Mouse (Mus musculus): ENCODE measurements around the gene Hprt.
"Not testable (repeated sequence)": the region's sequence is repeated elsewhere in the genome, so short reads cannot be mapped to it uniquely, and the experiment has no call there.

Gene Hprt

DNA sequence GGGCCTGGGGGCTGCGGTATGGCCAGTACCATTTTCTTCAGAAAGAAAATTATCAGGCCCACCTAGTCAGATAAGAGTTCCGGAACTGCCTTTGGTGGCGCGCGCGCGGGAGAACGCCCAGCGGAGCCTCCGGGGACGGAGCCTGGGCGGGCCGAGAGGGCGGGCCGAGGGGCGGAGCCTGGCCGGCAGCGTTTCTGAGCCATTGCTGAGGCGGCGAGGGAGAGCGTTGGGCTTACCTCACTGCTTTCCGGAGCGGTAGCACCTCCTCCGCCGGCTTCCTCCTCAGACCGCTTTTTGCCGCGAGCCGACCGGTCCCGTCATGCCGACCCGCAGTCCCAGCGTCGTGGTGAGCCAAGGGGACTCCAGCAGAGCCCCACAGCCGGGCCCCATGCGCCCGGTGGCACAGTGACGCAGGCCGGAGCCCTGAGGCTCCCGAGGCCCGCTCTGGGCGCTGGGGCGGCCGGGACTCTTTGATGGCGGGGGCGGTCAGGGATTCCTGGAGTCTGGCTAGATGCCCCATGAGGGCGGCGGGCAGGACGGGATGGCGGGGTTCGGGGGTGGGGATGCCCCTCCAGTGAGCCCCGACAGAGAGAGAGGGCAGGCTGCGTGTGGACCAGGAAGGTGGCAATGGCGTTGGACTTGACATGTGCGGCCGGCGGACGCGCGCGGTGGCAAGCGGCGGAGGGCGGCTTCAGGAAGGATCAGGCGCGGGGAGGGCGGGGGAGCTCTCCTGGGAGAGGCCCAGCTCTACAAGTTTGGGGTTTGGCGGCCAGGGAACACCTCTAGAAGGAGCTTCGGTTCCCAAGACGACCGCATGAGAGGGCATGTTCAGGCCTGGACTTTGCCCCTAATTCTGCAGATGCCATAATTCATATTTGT lies at the start of gene Hprt:
TSS of gene Hprt (plus strand) at position 233 of the 879 bp plus-strand sequence.
- peak; percentile 93 for DNase-seq

DNA sequence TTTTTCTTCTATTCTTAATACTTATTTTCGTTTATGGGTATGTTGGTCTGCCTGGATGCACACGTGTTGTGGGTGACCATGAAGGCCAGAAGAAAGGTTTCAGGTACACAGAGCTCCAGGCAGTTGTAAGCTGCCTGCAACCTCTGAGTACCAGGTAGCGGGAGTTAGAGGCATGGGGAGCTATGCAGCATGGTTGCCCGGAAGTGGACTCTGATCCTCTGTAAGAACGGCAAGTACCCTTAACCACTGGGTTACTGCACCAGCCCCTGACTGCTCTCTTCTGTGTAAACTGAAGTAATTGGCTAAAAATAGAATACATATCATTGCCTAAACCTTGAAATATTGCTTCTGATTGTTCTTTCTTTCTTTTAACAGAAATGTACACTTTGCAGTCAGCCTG lies 42.4 kb upstream of the Hprt start:
- DNase-seq, result no peak

DNA sequence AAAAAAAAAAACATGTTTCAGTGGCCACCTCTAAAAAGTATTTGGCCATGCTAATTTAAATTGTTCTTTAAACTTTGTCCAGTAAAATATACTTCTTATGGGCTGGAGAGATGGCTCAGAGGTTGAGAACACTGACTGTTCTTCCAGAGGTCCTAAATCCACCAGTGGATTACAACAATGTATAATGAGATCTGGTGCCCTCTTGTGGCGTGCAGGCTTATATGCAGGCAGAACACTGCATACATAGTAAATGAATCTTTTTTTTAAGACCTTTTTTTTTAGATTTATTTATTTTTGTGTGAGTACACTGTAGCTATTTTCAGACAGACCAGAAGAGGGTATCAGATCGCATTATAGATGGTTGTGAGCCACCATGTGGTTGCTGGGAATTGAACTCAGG lies 38.2 kb upstream of the Hprt start:
- DNase-seq, result peak; percentile 30

DNA sequence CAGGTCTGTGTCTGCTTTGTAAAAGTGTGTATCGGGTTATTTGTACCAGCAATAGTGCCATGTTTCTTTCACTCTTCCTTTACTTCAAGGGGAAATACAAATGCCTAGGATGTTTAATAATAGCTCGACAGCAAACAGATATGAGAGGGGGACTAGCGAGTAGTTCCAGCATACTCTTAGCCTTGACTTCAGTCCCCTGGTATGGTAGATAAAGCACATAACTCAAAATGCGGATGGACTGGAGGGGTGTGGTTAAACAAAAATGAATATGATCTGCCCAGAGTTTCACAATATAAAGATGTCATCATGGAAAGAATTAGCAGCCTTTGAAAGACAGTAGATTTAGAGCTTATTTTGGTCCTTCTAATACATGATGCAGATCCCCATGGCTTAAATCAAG lies 31.0 kb upstream of the Hprt start:
- no peak for DNase-seq

DNA sequence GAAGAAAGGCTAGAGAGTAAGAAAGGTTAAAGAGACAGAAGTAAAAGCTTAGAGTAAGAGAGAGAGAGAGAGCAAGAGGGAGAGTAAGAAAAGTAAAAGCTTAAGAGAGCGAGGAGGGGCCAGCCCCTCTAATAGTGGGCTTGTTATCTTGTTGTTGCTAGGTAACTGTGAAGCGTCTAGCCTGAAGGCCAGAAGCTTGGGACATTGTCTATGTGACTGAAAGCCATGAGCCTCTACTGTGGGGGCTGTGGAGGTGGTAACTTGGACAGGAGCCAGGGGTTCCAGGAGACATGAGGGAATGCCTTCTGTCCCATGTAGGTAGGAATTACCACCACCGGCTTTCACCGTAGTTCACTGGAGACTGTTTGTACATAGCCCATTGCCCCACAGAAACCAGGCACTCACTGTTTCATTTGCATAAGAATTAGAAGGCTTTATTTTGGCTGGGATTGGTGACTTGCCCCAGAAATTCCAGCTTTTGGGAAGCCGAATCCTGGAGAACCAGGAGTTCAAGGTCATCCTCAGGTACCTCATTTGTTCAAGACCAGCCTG lies 26.3 kb upstream of the Hprt start:
- no peak for DNase-seq

- DNase-seq, result no peak
These were observed 22.8 kb upstream of the Hprt start for GRCm38 (mm10) chrX:52965149-52965548.

GRCm38 (mm10) chrX:52971211-52972006 lies 16.5 kb upstream of the Hprt start:
- DNase-seq, result no peak

- DNase-seq, result no peak
These were observed 15.8 kb upstream of the Hprt start for GRCm38 (mm10) chrX:52972129-52972528.

GRCm38 (mm10) chrX:52972680-52973079 lies 15.3 kb upstream of the Hprt start:
- no peak for DNase-seq

DNA sequence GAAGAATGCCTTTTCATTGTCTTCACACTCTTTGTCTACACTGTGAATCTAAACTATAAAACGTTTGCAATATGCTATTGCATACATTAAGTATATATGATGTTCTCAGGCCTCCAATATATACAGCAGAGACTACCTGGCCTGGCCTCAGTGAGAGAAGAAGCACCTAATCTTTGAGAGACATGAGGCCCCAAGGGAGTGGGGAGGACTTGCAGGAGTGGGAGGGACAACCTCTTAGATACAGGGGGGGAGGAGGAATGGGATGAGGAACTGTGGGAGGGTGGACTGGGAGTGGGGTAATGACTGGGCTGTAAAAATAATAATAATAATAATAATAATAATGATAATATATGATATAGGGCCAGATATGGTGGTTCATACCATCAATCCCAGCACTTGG lies 9.4 kb upstream of the Hprt start:
- DNase-seq, result no peak

- DNase-seq, result no peak
These were observed 6.6 kb upstream of the Hprt start for GRCm38 (mm10) chrX:52981378-52981777.

DNA sequence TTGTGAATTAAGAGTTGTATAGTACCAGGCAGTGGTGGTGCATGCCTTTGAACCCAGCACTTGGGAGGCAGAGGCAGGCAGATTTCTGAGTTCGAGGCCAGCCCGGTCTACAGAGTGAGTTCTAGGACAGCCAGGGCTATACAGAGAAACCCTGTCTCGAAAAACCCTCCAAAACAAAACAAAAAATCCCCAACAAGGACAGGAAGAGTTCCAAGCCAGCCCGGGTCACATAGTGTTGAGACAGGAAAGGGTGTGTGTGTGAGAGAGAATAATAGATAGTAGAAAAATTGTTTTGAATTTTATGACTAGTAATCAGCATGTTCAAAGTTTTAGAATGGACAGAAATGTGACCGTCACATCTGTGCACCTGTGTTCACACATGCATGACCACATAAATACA lies 6.8 kb downstream of the Hprt start:
- not testable (repeated sequence) for DNase-seq

DNA sequence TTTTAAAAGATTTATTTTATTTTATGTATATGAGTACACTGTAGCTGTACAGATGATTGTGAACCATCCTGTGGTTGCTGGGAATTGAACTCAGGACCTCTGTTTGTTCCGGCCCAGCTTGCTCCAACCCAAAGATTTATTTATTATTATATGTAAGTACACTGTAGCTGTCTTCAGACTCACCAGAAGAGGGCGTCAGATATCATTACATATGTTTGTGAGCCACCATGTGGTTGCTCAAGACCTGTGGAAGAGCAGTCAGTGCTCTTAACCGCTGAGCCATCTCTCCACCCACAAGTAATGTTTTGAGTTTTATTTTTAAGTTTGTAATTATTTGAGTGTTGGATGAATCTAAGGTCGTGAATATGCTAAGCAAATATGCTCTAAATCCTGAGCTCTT lies 16.9 kb downstream of the Hprt start:
- not testable (repeated sequence) for DNase-seq

DNA sequence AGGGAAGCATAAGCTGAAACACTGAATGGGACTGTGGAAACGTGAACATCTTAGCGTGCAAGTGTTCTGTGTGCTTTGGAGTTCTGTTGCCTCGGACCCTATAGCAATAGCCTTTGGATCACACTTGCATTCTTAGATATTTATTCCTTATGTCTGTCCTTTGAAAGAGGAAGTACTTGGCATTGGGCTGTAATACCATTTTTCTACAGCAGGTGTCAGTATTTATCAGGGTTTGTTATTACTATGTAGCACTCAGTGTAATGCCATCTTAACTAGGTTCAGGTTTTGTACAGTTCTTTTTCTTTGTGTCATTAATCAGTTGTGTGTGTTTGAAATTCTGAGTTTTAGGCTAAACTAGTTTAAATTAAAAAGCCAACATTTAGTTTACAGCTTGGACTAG lies 18.1 kb downstream of the Hprt start:
- no peak for DNase-seq

GRCm38 (mm10) chrX:53015549-53015948 lies 27.6 kb downstream of the Hprt start:
- DNase-seq, result peak; percentile 18

DNA sequence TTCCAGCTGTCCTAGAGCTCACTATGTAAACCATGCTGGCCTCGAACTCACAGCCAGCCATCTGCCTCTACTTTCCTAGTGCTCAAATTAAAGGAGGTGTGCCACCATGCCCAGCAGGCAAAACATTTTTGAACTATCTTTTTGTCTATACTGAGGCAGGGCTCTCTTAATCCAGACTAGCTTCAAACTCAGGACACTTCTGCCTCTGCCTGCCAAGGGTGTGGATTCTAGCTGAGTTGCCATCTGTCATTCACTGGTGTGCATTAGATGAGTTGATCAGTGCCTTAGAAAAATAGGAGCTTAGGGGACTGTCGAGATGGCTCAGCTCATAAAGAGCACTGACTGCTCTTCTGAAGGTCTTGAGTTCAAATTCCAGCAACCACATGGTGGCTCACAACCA lies 35.1 kb downstream of the Hprt start:
- DNase-seq, result no peak

GRCm38 (mm10) chrX:53024268-53024667 lies 36.3 kb downstream of the Hprt start:
- DNase-seq, result peak; percentile 35

DNA sequence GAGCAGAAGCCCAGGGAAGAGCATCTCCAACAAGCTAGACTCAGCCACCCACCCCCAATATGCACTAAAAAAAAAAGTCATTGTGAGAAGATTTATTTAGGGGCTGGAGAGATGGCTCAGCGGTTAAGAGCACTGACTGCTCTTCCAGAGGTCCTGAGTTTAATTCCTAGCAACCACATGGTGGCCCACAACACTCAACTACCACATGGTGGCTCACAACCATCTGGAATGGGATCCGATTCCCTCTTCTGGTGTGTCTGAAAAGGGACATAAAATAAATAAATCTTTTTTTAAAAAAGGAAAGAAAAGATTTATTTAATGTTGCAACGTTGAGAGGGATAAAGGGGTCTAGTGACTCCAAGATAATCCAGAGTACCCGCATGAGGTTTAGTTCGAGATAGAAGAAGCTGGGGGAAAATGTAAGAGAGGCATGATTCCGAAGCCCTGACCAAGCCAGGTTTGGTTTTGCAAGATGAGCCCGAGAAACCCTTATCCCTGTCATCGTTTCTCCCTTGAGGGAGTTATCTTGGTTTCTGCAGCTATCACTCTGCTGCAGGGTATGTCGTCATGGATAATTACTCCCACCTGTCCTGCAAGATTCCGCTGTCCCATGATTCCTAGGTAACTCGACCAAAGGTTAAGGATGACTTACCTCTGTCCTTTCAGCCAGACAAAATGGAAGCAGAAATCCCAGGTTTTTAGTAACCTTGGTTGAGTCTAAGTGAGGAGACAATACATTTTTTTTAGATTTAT lies 37.7 kb downstream of the Hprt start:
- peak; percentile 46 for DNase-seq

- DNase-seq, result no peak
These were observed 41.6 kb downstream of the Hprt start for GRCm38 (mm10) chrX:53029559-53029958.

DNA sequence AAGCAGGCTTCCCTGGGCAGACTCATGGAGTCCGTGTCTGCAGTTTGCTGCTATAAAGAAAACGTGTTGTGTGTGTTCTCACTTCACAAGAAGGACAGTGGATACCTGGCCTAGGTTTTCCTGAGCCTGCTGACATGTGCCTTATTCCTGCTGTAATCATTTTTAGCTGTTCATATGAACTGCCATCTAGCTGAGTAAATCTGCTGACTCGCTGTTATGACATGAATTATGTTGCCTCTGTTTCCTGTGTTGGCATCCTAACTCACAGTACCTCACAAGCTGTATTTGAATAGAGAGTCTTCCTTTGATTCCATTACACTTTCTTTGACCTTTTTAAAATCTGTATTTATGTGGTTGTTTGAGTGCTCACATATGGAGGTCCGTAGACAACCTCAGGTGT lies 50.3 kb downstream of the Hprt start:
- no peak for DNase-seq

GRCm38 (mm10) chrX:53039651-53040050 lies 51.7 kb downstream of the Hprt start:
- no peak for DNase-seq

DNA sequence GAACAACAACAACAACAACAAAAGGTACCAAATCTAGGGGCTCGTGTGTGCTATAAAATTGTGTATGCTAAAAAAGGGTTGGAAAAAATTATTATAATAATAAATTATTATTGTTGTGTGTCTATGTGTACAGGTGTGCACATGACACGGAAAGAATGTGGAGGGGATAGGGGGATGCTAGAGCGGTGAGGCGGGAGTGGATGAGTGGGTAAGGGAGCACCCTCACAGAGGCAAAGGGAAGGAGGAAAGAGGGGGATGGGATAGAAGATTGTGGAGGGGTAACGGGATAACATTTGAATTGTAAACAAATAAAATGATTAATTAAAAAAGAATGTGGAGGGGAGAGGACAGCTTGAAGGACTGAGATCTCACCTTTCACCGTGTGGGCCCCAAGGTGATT lies 52.2 kb downstream of the Hprt start:
- no peak for DNase-seq

- DNase-seq, result peak; percentile 22
These were observed 53.1 kb downstream of the Hprt start for GRCm38 (mm10) chrX:53041006-53041405.

All from kidney, postnatal 10 days (tissue).